Mouse (Mus musculus) liver, postnatal 0 days (tissue): ENCODE results near the gene Smyd3.

Source experiments
- CTCF ChIP-seq: sonication (generic); IDR thresholded peaks from 2 replicates; pipeline ENCODE4 v1.5.1; 2016; ENCODE audit warnings: antibody characterized with exemption, low read depth
- EP300 ChIP-seq: IDR thresholded peaks from 2 replicates; pipeline ENCODE4 v1.6.1; 2016; ENCODE audit warnings: antibody characterized with exemption, low read depth, mild to moderate bottlenecking

- TF ChIP-seq CTCF = no peak
- TF ChIP-seq EP300 = no peak
Observed at GRCm38 (mm10) chr1:178988176-178988575, 529.7 kb downstream of the Smyd3 start.
